In the genomic region with DNA sequence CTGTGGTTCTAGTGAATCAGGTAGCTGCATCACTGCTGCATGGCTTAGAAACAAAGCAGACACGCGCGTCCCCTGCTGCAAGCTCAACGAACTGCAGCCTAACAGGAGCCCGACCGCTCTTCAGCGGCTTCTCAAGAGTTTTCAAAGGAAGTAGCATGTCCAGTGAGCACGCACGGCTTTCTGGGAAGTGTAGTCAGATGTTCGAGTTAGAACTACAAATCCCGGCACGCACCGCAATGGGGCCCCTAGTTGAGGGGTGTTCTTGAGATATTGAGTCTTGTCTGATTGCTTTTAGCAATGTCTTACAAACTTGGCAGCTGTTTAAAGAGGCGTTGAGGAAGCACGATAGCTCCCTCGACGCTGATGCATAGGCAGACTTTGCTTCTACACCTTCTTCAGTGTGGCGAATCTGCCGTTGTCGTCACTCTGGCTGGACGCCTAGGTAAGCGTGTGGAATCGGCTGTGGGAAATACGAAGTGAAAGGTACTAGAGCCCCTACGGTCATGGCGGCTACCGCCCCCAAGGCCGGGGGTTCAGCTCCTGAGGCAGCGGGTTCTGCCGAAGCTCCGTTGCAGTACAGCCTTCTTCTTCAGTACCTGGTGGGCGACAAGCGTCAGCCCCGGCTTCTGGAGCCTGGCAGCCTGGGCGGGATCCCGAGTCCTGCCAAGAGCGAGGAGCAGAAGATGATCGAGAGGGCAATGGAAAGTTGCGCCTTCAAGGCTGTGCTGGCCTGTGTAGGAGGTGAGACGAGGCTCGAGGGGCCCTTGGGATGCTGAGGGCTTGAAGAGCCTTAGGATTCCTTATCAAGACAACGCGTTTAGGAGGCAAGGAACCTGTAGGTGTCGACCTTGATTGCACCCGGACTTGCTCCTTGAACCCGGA, we compare ENCODE assay signal across 8 mouse cellular contexts. TPM values are rescaled to one million over a fixed set of nuclear protein-coding genes. Genes with fewer than 3 reads are reported as not detected.
DNase-seq lines count a peak whose midpoint lies in the region; ATAC-seq and TF ChIP-seq lines count a peak whose summit lies in the region.

A gene (plus strand): TSS at position 251 of the 882 bp plus-strand sequence.

- peak within 1 kb of the TSS; percentile 91 for H3K4me2 ChIP-seq in heart, embryonic 15.5 days
- H3K4me2 ChIP-seq in liver, embryonic 14.5 days (ENCODE audit: low read depth): peak within 1 kb of the TSS; percentile 85
- H3K4me2 ChIP-seq in neural tube, embryonic 11.5 days (ENCODE audit: low read depth): peak within 1 kb of the TSS; percentile 62
- peak within 1 kb of the TSS; percentile 85 for H3K4me2 ChIP-seq in stomach, postnatal 0 days (replicated peaks; ENCODE audit: low read depth)

- no peaks in the 10 kb centered on the region for H3K9me3 ChIP-seq in forebrain, embryonic 10.5 days
- no peaks in the 10 kb centered on the region for H3K9me3 ChIP-seq in heart, embryonic 15.5 days (replicated peaks)
- H3K9me3 ChIP-seq in liver, embryonic 14.5 days (ENCODE audit: control insufficient read depth, low read length): no peaks in the 10 kb centered on the region
- H3K9me3 ChIP-seq in neural tube, embryonic 11.5 days (ENCODE audit: control insufficient read depth, low read length): no peaks in the 10 kb centered on the region
- H3K9me3 ChIP-seq in stomach, postnatal 0 days (ENCODE audit: control insufficient read depth, low read length): no peaks in the 10 kb centered on the region

- H3K27me3 ChIP-seq in forebrain, embryonic 10.5 days (ENCODE audit: poor library complexity, severe bottlenecking): peaks cover 12% of the 10 kb centered on the region; the same call in 1 of the 2 replicates
- H3K27me3 ChIP-seq in heart, embryonic 15.5 days: no peaks in the 10 kb centered on the region
- H3K27me3 ChIP-seq in liver, embryonic 14.5 days (ENCODE audit: control insufficient read depth, insufficient read depth, low read length): no peaks in the 10 kb centered on the region
- H3K27me3 ChIP-seq in neural tube, embryonic 11.5 days (ENCODE audit: control insufficient read depth, insufficient read depth, low read length): no peaks in the 10 kb centered on the region
- H3K27me3 ChIP-seq in stomach, postnatal 0 days (ENCODE audit: control insufficient read depth, insufficient read depth, low read length): no peaks in the 10 kb centered on the region

- peaks cover 8% of the 10 kb centered on the region for H3K4me1 ChIP-seq in forebrain, embryonic 10.5 days
- H3K4me1 ChIP-seq in heart, embryonic 15.5 days (replicated peaks): peaks cover 9% of the 10 kb centered on the region; the same call in 1 of the 2 replicates
- H3K4me1 ChIP-seq in liver, embryonic 14.5 days (replicated peaks; ENCODE audit: control insufficient read depth in 2 of 2, insufficient read depth in 2 of 2, low read length in 1 of 2): no peaks in the 10 kb centered on the region; a peak in 1 of 4 replicates
- no peaks in the 10 kb centered on the region; the same call in 1 of the 2 replicates for H3K4me1 ChIP-seq in neural tube, embryonic 11.5 days (ENCODE audit: control insufficient read depth, insufficient read depth, low read length)
- no peaks in the 10 kb centered on the region for H3K4me1 ChIP-seq in stomach, postnatal 0 days (replicated peaks; ENCODE audit: control insufficient read depth, insufficient read depth)

- peak; percentile 99 for TF ChIP-seq CTCF in liver, embryonic 14.5 days (IDR thresholded peaks at IDR 0.05; ENCODE audit: low read depth)
- TF ChIP-seq CTCF in stomach, postnatal 0 days (IDR thresholded peaks at IDR 0.05; ENCODE audit: low read depth): peak; percentile 100

- peak within 1 kb of the TSS; percentile 92 for H3K9ac ChIP-seq in heart, embryonic 15.5 days
- H3K9ac ChIP-seq in liver, embryonic 14.5 days (replicated peaks): peak within 1 kb of the TSS; percentile 94
- peak within 1 kb of the TSS; percentile 87 for H3K9ac ChIP-seq in neural tube, embryonic 11.5 days (ENCODE audit: low read length)
- peak within 1 kb of the TSS; percentile 91 for H3K9ac ChIP-seq in stomach, postnatal 0 days (ENCODE audit: low read length)

- peak; percentile 97 to 99 for DNase-seq in CD8-positive naive resting alpha-beta T cell, adult 2 months (ENCODE audit: low read depth in 2 of 2, low spot score in 2 of 2)
- peak; percentile 95 for DNase-seq in c-Kit-positive CD71-negative TER-119-negative erythroid progenitor cells, embryonic 14.5 days (ENCODE audit: low read depth)
- DNase-seq in forebrain, embryonic 10.5 days (ENCODE audit: extremely low spot score, low spot score): peak; percentile 95
- DNase-seq in kidney, postnatal 25 days: peak; percentile 96 to 98
- DNase-seq in liver, embryonic 14.5 days (ENCODE audit: low read depth in 3 of 3, low spot score in 3 of 3): peak; percentile 93 to 96 (median 94)
- DNase-seq in neural tube, embryonic 11.5 days (ENCODE audit: low spot score): peak; percentile 97
- DNase-seq in stomach, postnatal 0 days (ENCODE audit: low spot score): peak; percentile 98

- peak within 1 kb of the TSS; percentile 86 for H3K27ac ChIP-seq in forebrain, embryonic 10.5 days
- peak within 1 kb of the TSS; percentile 85 for H3K27ac ChIP-seq in heart, embryonic 15.5 days
- peak within 1 kb of the TSS; percentile 5 for H3K27ac ChIP-seq in liver, embryonic 14.5 days
- H3K27ac ChIP-seq in neural tube, embryonic 11.5 days (ENCODE audit: low read depth, low read length): no peak within 1 kb of the TSS; the same call in 1 of the 2 replicates
- peak within 1 kb of the TSS; percentile 78 for H3K27ac ChIP-seq in stomach, postnatal 0 days (replicated peaks)

- TF ChIP-seq EP300 in liver, embryonic 14.5 days (IDR thresholded peaks at IDR 0.05; ENCODE audit: low read depth): no peak
- no peak for TF ChIP-seq EP300 in stomach, postnatal 0 days (optimal IDR thresholded peaks at IDR 0.05)

- WGBS in forebrain, embryonic 10.5 days: under 1% methylated on average over 46 of the region's 46 CpGs
- WGBS in heart, embryonic 15.5 days: under 1% methylated on average over 46 of the region's 46 CpGs
- under 1% methylated on average over 46 of the region's 46 CpGs for WGBS in liver, embryonic 14.5 days (ENCODE audit: insufficient replicate concordance)
- WGBS in neural tube, embryonic 11.5 days: under 1% methylated on average over 46 of the region's 46 CpGs
- under 1% methylated on average over 46 of the region's 46 CpGs for WGBS in stomach, postnatal 0 days

- H3K4me3 ChIP-seq in forebrain, embryonic 10.5 days: peak within 1 kb of the TSS; percentile 64
- H3K4me3 ChIP-seq in heart, embryonic 15.5 days: peak within 1 kb of the TSS; percentile 81
- H3K4me3 ChIP-seq in liver, embryonic 14.5 days (ENCODE audit: insufficient read depth in 1 of 2, low read depth in 2 of 2, low read length in 2 of 2): peak within 1 kb of the TSS; percentile 81 to 98
- H3K4me3 ChIP-seq in neural tube, embryonic 11.5 days (ENCODE audit: low read depth, low read length): peak within 1 kb of the TSS; percentile 73
- peak within 1 kb of the TSS; percentile 93 for H3K4me3 ChIP-seq in stomach, postnatal 0 days (ENCODE audit: low read depth, low read length)

- peak; percentile 96 for ATAC-seq in heart, embryonic 15.5 days (replicated peaks; ENCODE audit: insufficient number of reproducible peaks, insufficient read depth, low FRiP score, low read depth)
- peak; percentile 96 for ATAC-seq in liver, embryonic 14.5 days (ENCODE audit: insufficient read depth)
- peak; percentile 92 for ATAC-seq in neural tube, embryonic 11.5 days (ENCODE audit: insufficient read depth, low FRiP score, low TSS enrichment)
- peak; percentile 97 for ATAC-seq in stomach, postnatal 0 days (ENCODE audit: low FRiP score, low TSS enrichment)

- H3K36me3 ChIP-seq in forebrain, embryonic 10.5 days (replicated peaks): peaks cover 21% of the 10 kb centered on the region
- H3K36me3 ChIP-seq in heart, embryonic 15.5 days: 0 out of 2 replicates have a peak, but pooled peaks cover 3% of the 10 kb centered on the region
- no peaks in the 10 kb centered on the region for H3K36me3 ChIP-seq in liver, embryonic 14.5 days (replicated peaks; ENCODE audit: control insufficient read depth, insufficient read depth, low read depth)
- H3K36me3 ChIP-seq in neural tube, embryonic 11.5 days (ENCODE audit: control insufficient read depth, insufficient read depth, low read length): no peaks in the 10 kb centered on the region
- no peaks in the 10 kb centered on the region for H3K36me3 ChIP-seq in stomach, postnatal 0 days (ENCODE audit: control insufficient read depth, insufficient read depth, low read length)

RNA-seq across cellular contexts. Expression of the gene that starts here (rescaled TPM):
- 127 and 128 TPM in 2 replicates for polyA plus RNA-seq in forebrain, embryonic 10.5 days (2016; fragmentation: Nextera tagmentation; extraction: Ambion mirVana)
- polyA plus RNA-seq in heart, embryonic 15.5 days (2015; fragmentation: Nextera tagmentation; extraction: Ambion mirVana): 79.9 and 84.9 TPM in 2 replicates
- polyA plus RNA-seq in liver, embryonic 14.5 days (2012; rRNA removed): 6.2 and 11.1 TPM in 2 replicates
- 47.4 and 47.8 TPM in 2 replicates for polyA plus RNA-seq in liver, embryonic 14.5 days (2014; fragmentation: Nextera tagmentation; extraction: Ambion mirVana)
- 124 and 136 TPM in 2 replicates for polyA plus RNA-seq in neural tube, embryonic 11.5 days (2014; fragmentation: Nextera tagmentation; extraction: Ambion mirVana)
- 75.7 and 82.1 TPM in 2 replicates for polyA plus RNA-seq in stomach, postnatal 0 days (2015; fragmentation: Nextera tagmentation; extraction: Ambion mirVana)
